Mouse (Mus musculus) G1E (cell line): ENCODE data around the gene Gabpb2.

Experiments
- CTCF ChIP-seq: IDR thresholded peaks from 2 replicates; pipeline ENCODE4 v1.5.1; 2012; ENCODE audit warnings: low read depth, low read length, inconsistent platforms, mixed read lengths
- GATA1 ChIP-seq: IDR thresholded peaks from 2 replicates; pipeline ENCODE4 v1.6.1; 2012; ENCODE audit warnings: borderline replicate concordance, low read length, inconsistent platforms, mixed read lengths
- POLR2AphosphoS5 ChIP-seq: IDR thresholded peaks from 2 replicates; pipeline ENCODE4 v1.6.1; 2012; ENCODE audit warnings: low read depth, low read length, inconsistent platforms; ENCODE audit not compliant: insufficient replicate concordance
- TAL1 ChIP-seq: conservative IDR thresholded peaks from 2 replicates; pipeline ENCODE4 v1.6.1; 2012; ENCODE audit warnings: low read depth, low read length, inconsistent platforms, mixed read lengths

DNA sequence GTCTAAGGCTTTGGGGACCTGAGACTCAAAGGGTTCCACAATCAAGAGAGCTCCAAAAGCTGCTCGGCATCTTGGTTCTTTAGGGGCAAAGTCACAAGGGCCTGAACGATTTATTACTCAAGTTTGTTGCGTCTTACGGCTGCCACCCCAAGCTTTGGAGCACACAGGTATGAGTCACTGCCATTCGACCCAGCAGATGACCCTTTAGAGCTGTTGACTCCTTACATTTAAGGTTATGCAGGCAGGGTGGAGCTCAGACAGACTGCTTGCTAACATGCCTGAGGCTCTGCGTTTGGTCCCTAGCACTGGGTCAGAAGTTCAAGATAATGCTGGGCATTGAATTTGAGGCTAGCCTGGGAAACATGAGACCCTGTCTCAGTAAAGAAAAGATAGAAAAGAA lies 40.1 kb downstream of the Gabpb2 start:
- TF ChIP-seq CTCF (no peak), POLR2AphosphoS5 (no peak), GATA1 (no peak), TAL1 (no peak)
